Comparison of ENCODE assay signal across 19 mouse cellular contexts in the genomic region with DNA sequence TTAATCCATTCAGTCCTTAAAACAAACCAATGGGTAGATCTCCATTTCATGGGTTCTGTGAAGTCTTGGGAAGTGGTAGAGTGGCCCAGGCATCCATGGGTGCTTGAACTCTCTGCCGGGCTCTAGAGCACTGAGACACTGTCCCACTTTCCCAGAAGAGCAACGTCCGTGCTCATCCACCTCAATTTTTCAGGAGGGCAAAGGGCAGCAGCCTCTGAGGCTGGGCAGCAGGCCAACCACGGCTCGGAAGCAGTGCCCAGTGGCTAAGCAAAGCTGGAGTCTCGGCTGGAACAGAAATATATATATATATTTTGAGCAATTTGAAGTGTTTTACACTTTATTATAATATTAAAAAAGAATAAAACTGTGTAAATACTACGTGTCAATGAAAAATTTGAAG. TPM values are rescaled to one million over a fixed set of nuclear protein-coding genes. Genes with fewer than 3 reads are reported as not detected.
A peak's percentile ranks its signal among the peaks of the same experiment; 100 is the strongest.
DNase-seq lines count a peak whose midpoint lies in the region; ATAC-seq and TF ChIP-seq lines count a peak whose summit lies in the region.
"Had no signal": no experiment of that assay in that cellular context is flagged by ENCODE, and none has a peak within 500 bp of the region (broad histone marks: within the 10 kb centered on the region; RNA-seq: fewer than 3 reads in every experiment).

No protein-coding gene starts in this region.

- H3K4me1 ChIP-seq in liver, postnatal 0 days (ENCODE audit: insufficient read depth) = peaks cover 4% of the 10 kb centered on the region; the same call in 1 of the 2 replicates
- peaks cover 19% of the 10 kb centered on the region for H3K4me1 ChIP-seq in liver, embryonic 12.5 days
- H3K4me1 ChIP-seq: forebrain, embryonic 12.5 days; hindbrain, embryonic 12.5 days had no signal

- WGBS in liver, postnatal 0 days (ENCODE audit: insufficient replicate concordance) = 62% methylated on average over 7 of the region's 7 CpGs
- WGBS in liver, embryonic 12.5 days (ENCODE audit: insufficient replicate concordance) = 74% methylated on average over 7 of the region's 7 CpGs

- ATAC-seq in liver, postnatal 0 days = peak; percentile 67
- ATAC-seq in liver, embryonic 12.5 days = no peak
- no peak for ATAC-seq in monocyte, adult 5-6 weeks (replicated peaks; ENCODE audit: insufficient number of reproducible peaks, low FRiP score, low TSS enrichment, poor library complexity, severe bottlenecking)
- ATAC-seq: Patski had no signal

- no peak overlapping the region for H3K4me2 ChIP-seq in liver, postnatal 0 days (ENCODE audit: low read depth, low read length)
- no peak overlapping the region for H3K4me2 ChIP-seq in liver, embryonic 12.5 days
- H3K4me2 ChIP-seq: forebrain, embryonic 12.5 days; hindbrain, embryonic 12.5 days had no signal

- no peak for TF ChIP-seq CTCF in liver, postnatal 0 days (IDR thresholded peaks at IDR 0.05; ENCODE audit: low read depth)

- no peaks in the 10 kb centered on the region for H3K36me3 ChIP-seq in liver, postnatal 0 days (replicated peaks; ENCODE audit: insufficient read depth, low read length)
- H3K36me3 ChIP-seq in liver, embryonic 12.5 days = no peaks in the 10 kb centered on the region
- H3K36me3 ChIP-seq: forebrain, embryonic 12.5 days; hindbrain, embryonic 12.5 days; liver, embryonic 13.5 days had no signal

- H3K9me3 ChIP-seq in liver, postnatal 0 days (ENCODE audit: low read length) = peaks cover 3% of the 10 kb centered on the region; the same call in 1 of the 2 replicates
- H3K9me3 ChIP-seq in liver, embryonic 12.5 days (replicated peaks) = no peaks in the 10 kb centered on the region; the same call in 1 of the 2 replicates
- H3K9me3 ChIP-seq: forebrain, embryonic 12.5 days; liver, embryonic 13.5 days had no signal

- intact Hi-C loops in heart, postnatal 10 days (cut with DNase I) = no loop called here
- intact Hi-C loops in heart, postnatal 25 days (cut with DNase I) = no loop called here

- no peaks in the 10 kb centered on the region for H3K27me3 ChIP-seq in liver, postnatal 0 days (ENCODE audit: insufficient read depth, low read length)
- no peaks in the 10 kb centered on the region for H3K27me3 ChIP-seq in liver, embryonic 12.5 days (replicated peaks)
- H3K27me3 ChIP-seq: forebrain, embryonic 12.5 days; hindbrain, embryonic 12.5 days; liver, embryonic 13.5 days; megakaryocyte, embryonic 14.5 days; Patski had no signal

- TF ChIP-seq EP300 in liver, postnatal 0 days (IDR thresholded peaks at IDR 0.05; ENCODE audit: low read depth) = no peak

- peak; percentile 8 to 12 for DNase-seq in heart, postnatal 10 days
- DNase-seq in heart, postnatal 25 days (ENCODE audit: low spot score) = no peak
- DNase-seq in liver, postnatal 0 days = peak; percentile 61
- peak; percentile 65 for DNase-seq in kidney, postnatal 10 days
- no peak for DNase-seq in layer of hippocampus, adult 18-20 months (ENCODE audit: low spot score in 2 of 2)
- DNase-seq: gastrocnemius, postnatal 10 days; left cerebral cortex, postnatal 4 days; liver, embryonic 13.5 days; lung, postnatal 10 days; midbrain, embryonic 14.5 days; thymus, postnatal 25 days had no signal

- no peak overlapping the region for H3K4me3 ChIP-seq in liver, postnatal 0 days (ENCODE audit: low read depth, low read length)
- H3K4me3 ChIP-seq in liver, embryonic 12.5 days = no peak overlapping the region
- H3K4me3 ChIP-seq: forebrain, embryonic 12.5 days; hindbrain, embryonic 12.5 days; layer of hippocampus, adult 2 months; myocyte had no signal

- no peak overlapping the region for H3K9ac ChIP-seq in liver, postnatal 0 days (replicated peaks)
- no peak overlapping the region for H3K9ac ChIP-seq in liver, embryonic 12.5 days
- H3K9ac ChIP-seq: forebrain, embryonic 12.5 days; hindbrain, embryonic 12.5 days had no signal

- peak overlapping the region; percentile 39; the same call in 1 of the 2 replicates for H3K27ac ChIP-seq in liver, postnatal 0 days (ENCODE audit: low read depth)
- no peak overlapping the region for H3K27ac ChIP-seq in liver, embryonic 12.5 days
- H3K27ac ChIP-seq: forebrain, embryonic 12.5 days; hindbrain, embryonic 12.5 days; layer of hippocampus, adult 2 months had no signal

RNA-seq across cellular contexts. Expression of a gene that starts 31.4 kb away (rescaled TPM):
- total RNA-seq in heart, postnatal 10 days (2021) = 10 to 100 TPM; 11.1 to 14.4 TPM
- total RNA-seq in heart, postnatal 25 days (2021) = 10 to 100 TPM in 1 of 2 experiments, 1 to 10 TPM in 1; 9.9 to 11.5 TPM
- 21.8 and 23.4 TPM in 2 replicates for polyA plus RNA-seq in liver, postnatal 0 days (2015; fragmentation: Nextera tagmentation; extraction: Ambion mirVana)
- polyA plus RNA-seq in liver, embryonic 12.5 days (2016; fragmentation: Nextera tagmentation; extraction: Ambion mirVana) = 5.7 and 5.8 TPM in 2 replicates
- total RNA-seq in monocyte, adult 5-6 weeks (2017) = 69.9 to 79.8 TPM (median 70.6 TPM) in 3 replicates
- total RNA-seq in layer of hippocampus, adult 18-20 months (2021) = 1 to 10 TPM; 2.8 to 3.2 TPM

RNA-seq across cellular contexts. Expression of a gene that starts 32.1 kb away (rescaled TPM):
- total RNA-seq in heart, postnatal 10 days (2021) = 10 to 100 TPM in 1 of 2 experiments, 1 to 10 TPM in 1; 9.3 to 12.7 TPM
- 10 to 100 TPM in 1 of 2 experiments, 1 to 10 TPM in 1; 9.4 to 10.0 TPM for total RNA-seq in heart, postnatal 25 days (2021)
- polyA plus RNA-seq in liver, postnatal 0 days (2015; fragmentation: Nextera tagmentation; extraction: Ambion mirVana) = 15.8 and 16.3 TPM in 2 replicates
- polyA plus RNA-seq in liver, embryonic 12.5 days (2016; fragmentation: Nextera tagmentation; extraction: Ambion mirVana) = 3.4 and 3.5 TPM in 2 replicates
- total RNA-seq in monocyte, adult 5-6 weeks (2017) = 29.2 to 67.2 TPM (median 45.3 TPM) in 3 replicates
- total RNA-seq in layer of hippocampus, adult 18-20 months (2021) = 1 to 10 TPM; 5.4 to 5.7 TPM

RNA-seq across cellular contexts. Expression of a gene that starts 35.5 kb away (rescaled TPM):
- 1 to 10 TPM; 6.7 to 9.7 TPM for total RNA-seq in heart, postnatal 10 days (2021)
- 10 to 100 TPM; 11.6 to 11.8 TPM for total RNA-seq in heart, postnatal 25 days (2021)
- 2.1 and 2.3 TPM in 2 replicates for polyA plus RNA-seq in liver, postnatal 0 days (2015; fragmentation: Nextera tagmentation; extraction: Ambion mirVana)
- polyA plus RNA-seq in liver, embryonic 12.5 days (2016; fragmentation: Nextera tagmentation; extraction: Ambion mirVana) = 0.81 and 1.2 TPM in 2 replicates
- total RNA-seq in monocyte, adult 5-6 weeks (2017) = 41.3 to 81.6 TPM (median 50.3 TPM) in 3 replicates
- 1 to 10 TPM; 1.1 to 1.2 TPM for total RNA-seq in layer of hippocampus, adult 18-20 months (2021)

Comparison
In these comparisons a context has a peak if more than half of its experiments do, and no peak if none do; other contexts are left out.
1. DNase-seq: peak in heart, postnatal 10 days (2 of 2), liver, postnatal 0 days (single experiment) and kidney, postnatal 10 days (single experiment); none in heart, postnatal 25 days (single experiment) and layer of hippocampus, adult 18-20 months (0 of 2).